Mouse (Mus musculus) right cerebral cortex, postnatal 25 days (tissue): Measurements from ENCODE around the gene Slc25a3.

Experiments
- DNase-seq: peaks from one replicate; pipeline ENCODE4 v3.0.0; 2022

Slc25a3 gene

GRCm38 (mm10) chr10:91141564-91141963 is 17.7 kb upstream of the Slc25a3 start:
- DNase-seq = no peak

- no peak for DNase-seq
These were observed 15.4 kb upstream of the Slc25a3 start for GRCm38 (mm10) chr10:91139148-91139766.

- DNase-seq = no peak
These were observed 14.5 kb upstream of the Slc25a3 start for GRCm38 (mm10) chr10:91138317-91138716.

GRCm38 (mm10) chr10:91137400-91137799 is 13.5 kb upstream of the Slc25a3 start:
- DNase-seq = no peak

- DNase-seq = no peak
These were observed 11.6 kb upstream of the Slc25a3 start for GRCm38 (mm10) chr10:91135302-91135972.

GRCm38 (mm10) chr10:91131565-91131964 is 7.7 kb upstream of the Slc25a3 start:
- no peak for DNase-seq

GRCm38 (mm10) chr10:91130792-91131191 is 6.9 kb upstream of the Slc25a3 start:
- no peak for DNase-seq

- no peak for DNase-seq
These were observed 4.8 kb upstream of the Slc25a3 start for GRCm38 (mm10) chr10:91128551-91129160.

- DNase-seq = no peak
These were observed 3.5 kb upstream of the Slc25a3 start for GRCm38 (mm10) chr10:91127395-91127794.

- no peak for DNase-seq
These were observed 2.9 kb upstream of the Slc25a3 start for GRCm38 (mm10) chr10:91126618-91127355.

GRCm38 (mm10) chr10:91123281-91123827 is 505 bp downstream of the Slc25a3 start:
- DNase-seq = peak; percentile 11

GRCm38 (mm10) chr10:91122646-91123045 is 1.2 kb downstream of the Slc25a3 start:
- DNase-seq = no peak

- no peak for DNase-seq
These were observed 6.9 kb downstream of the Slc25a3 start for GRCm38 (mm10) chr10:91116958-91117357.

GRCm38 (mm10) chr10:91109841-91110240 is 14.0 kb downstream of the Slc25a3 start:
- DNase-seq = no peak

GRCm38 (mm10) chr10:91105981-91106380 is 17.9 kb downstream of the Slc25a3 start:
- DNase-seq = no peak

GRCm38 (mm10) chr10:91102799-91103590 is 20.9 kb downstream of the Slc25a3 start:
- DNase-seq = no peak

GRCm38 (mm10) chr10:91101936-91102335 is 21.9 kb downstream of the Slc25a3 start:
- no peak for DNase-seq

- no peak for DNase-seq
These were observed 23.8 kb downstream of the Slc25a3 start for GRCm38 (mm10) chr10:91100101-91100500.

GRCm38 (mm10) chr10:91098056-91098455 is 25.8 kb downstream of the Slc25a3 start:
- DNase-seq = no peak

GRCm38 (mm10) chr10:91094251-91095104 is 29.4 kb downstream of the Slc25a3 start:
- no peak for DNase-seq

- DNase-seq = no peak
These were observed 31.0 kb downstream of the Slc25a3 start for GRCm38 (mm10) chr10:91092812-91093211.
